Mouse (Mus musculus): ENCODE measurements around the gene Ly6g5b. TPM values are rescaled to one million over a fixed set of nuclear protein-coding genes. Genes with fewer than 3 reads are reported as not detected.

Ly6g5b gene
- total and polyA plus RNA-seq, 3 experiments, result 0.35 to 0.36 TPM; not detected in 1

- no peak for DNase-seq
- Histone ChIP-seq H3K27ac (no peak overlapping the region), H3K9ac (ENCODE audit: low read depth, low read length) (no peak overlapping the region), H3K4me1 (ENCODE audit: control insufficient read depth, insufficient read depth, low read length) (peaks cover 2% of the 10 kb centered on the region), H3K36me3 (ENCODE audit: control insufficient read depth, insufficient read depth, low read length) (no peaks in the 10 kb centered on the region), H3K79me2 (replicated peaks; ENCODE audit: control insufficient read depth, insufficient read depth, low read length) (no peaks in the 10 kb centered on the region), H3K4me3 (no peak overlapping the region), H3K27me3 (ENCODE audit: control insufficient read depth, insufficient read depth, low read length) (no peaks in the 10 kb centered on the region; the same call in 1 of the 2 replicates)
- WGBS, result 62% methylated on average over 17 of the region's 17 CpGs
- TF ChIP-seq CTCF (IDR thresholded peaks at IDR 0.05), result no peak
- no peak for TF ChIP-seq POLR2A (IDR thresholded peaks at IDR 0.05; ENCODE audit: insufficient read depth, low read depth, low read length)
- no peak for TF ChIP-seq EP300 (IDR thresholded peaks at IDR 0.05; ENCODE audit: insufficient read depth, low read depth, low read length)
- intact Hi-C loops (cut with DNase I), result no loop called here
Measured at GRCm38 (mm10) chr17:35068213-35068914, 46.9 kb downstream of the Ly6g5b start.

GRCm38 (mm10) chr17:35066084-35066483 lies 49.1 kb downstream of the Ly6g5b start, which contains the start of gene Mpig6b:
Mpig6b (minus strand) TSS chr17:35066184.
- TF ChIP-seq CTCF (IDR thresholded peaks at IDR 0.05) (no peak), POLR2A (IDR thresholded peaks at IDR 0.05; ENCODE audit: insufficient read depth, low read depth, low read length) (no peak), EP300 (IDR thresholded peaks at IDR 0.05; ENCODE audit: insufficient read depth, low read depth, low read length) (no peak)

GRCm38 (mm10) chr17:35064951-35065947 lies 50.0 kb downstream of the Ly6g5b start, which contains the start of gene Ly6g6c:
Ly6g6c (plus strand) TSS chr17:35065388.
- Histone ChIP-seq H3K27me3 (ENCODE audit: control insufficient read depth, insufficient read depth, low read length) (no peaks in the 10 kb centered on the region; the same call in 1 of the 2 replicates), H3K4me1 (ENCODE audit: control insufficient read depth, insufficient read depth, low read length) (peaks cover 2% of the 10 kb centered on the region), H3K9ac (ENCODE audit: low read depth, low read length) (peak within 1 kb of the TSS; percentile 36), H3K79me2 (replicated peaks; ENCODE audit: control insufficient read depth, insufficient read depth, low read length) (no peaks in the 10 kb centered on the region), H3K27ac (no peak within 1 kb of the TSS; the same call in 1 of the 2 replicates), H3K36me3 (ENCODE audit: control insufficient read depth, insufficient read depth, low read length) (no peaks in the 10 kb centered on the region), H3K4me3 (peak within 1 kb of the TSS; percentile 18; the same call in 1 of the 2 replicates)
- DNase-seq, result peak; percentile 58 to 68
- intact Hi-C loops (cut with DNase I), result no loop called here
- TF ChIP-seq POLR2A (IDR thresholded peaks at IDR 0.05; ENCODE audit: insufficient read depth, low read depth, low read length), result no peak
- TF ChIP-seq EP300 (IDR thresholded peaks at IDR 0.05; ENCODE audit: insufficient read depth, low read depth, low read length), result no peak
- TF ChIP-seq CTCF (IDR thresholded peaks at IDR 0.05), result no peak
- 9% methylated on average over 48 of the region's 48 CpGs for WGBS

More at GRCm38 (mm10) chr17:35066084-35066483, 49.1 kb downstream of the Ly6g5b start, which contains the start of gene Mpig6b:
- Histone ChIP-seq H3K79me2 (replicated peaks; ENCODE audit: control insufficient read depth, insufficient read depth, low read length) (no peaks in the 10 kb centered on the region), H3K4me3 (peak within 1 kb of the TSS; percentile 18; the same call in 1 of the 2 replicates), H3K9ac (ENCODE audit: low read depth, low read length) (peak within 1 kb of the TSS; percentile 36; the same call in 1 of the 2 replicates), H3K27me3 (ENCODE audit: control insufficient read depth, insufficient read depth, low read length) (no peaks in the 10 kb centered on the region; the same call in 1 of the 2 replicates), H3K4me1 (ENCODE audit: control insufficient read depth, insufficient read depth, low read length) (peaks cover 2% of the 10 kb centered on the region), H3K36me3 (ENCODE audit: control insufficient read depth, insufficient read depth, low read length) (no peaks in the 10 kb centered on the region), H3K27ac (no peak within 1 kb of the TSS)
- WGBS, result 71% methylated on average over 10 of the region's 10 CpGs
- intact Hi-C loops (cut with DNase I), result no loop called here
- no peak for DNase-seq

GRCm38 (mm10) chr17:35064378-35064877 lies 50.8 kb downstream of the Ly6g5b start:
- H3K79me2 ChIP-seq (replicated peaks; ENCODE audit: control insufficient read depth, insufficient read depth, low read length), result no peaks in the 10 kb centered on the region
- TF ChIP-seq POLR2A (IDR thresholded peaks at IDR 0.05; ENCODE audit: insufficient read depth, low read depth, low read length), result no peak
- TF ChIP-seq CTCF (IDR thresholded peaks at IDR 0.05), result no peak
- no peak for TF ChIP-seq EP300 (IDR thresholded peaks at IDR 0.05; ENCODE audit: insufficient read depth, low read depth, low read length)
- peak overlapping the region; percentile 3; the same call in 1 of the 2 replicates for H3K9ac ChIP-seq (ENCODE audit: low read depth, low read length)
- peaks cover 4% of the 10 kb centered on the region for H3K4me1 ChIP-seq (ENCODE audit: control insufficient read depth, insufficient read depth, low read length)
- H3K4me3 ChIP-seq, result no peak overlapping the region
- H3K36me3 ChIP-seq (ENCODE audit: control insufficient read depth, insufficient read depth, low read length), result no peaks in the 10 kb centered on the region
- intact Hi-C loops (cut with DNase I), result no loop called here
- no peak for DNase-seq
- 49% methylated on average over 10 of the region's 10 CpGs for WGBS
- no peak overlapping the region; the same call in 1 of the 2 replicates for H3K27ac ChIP-seq
- H3K27me3 ChIP-seq (ENCODE audit: control insufficient read depth, insufficient read depth, low read length), result no peaks in the 10 kb centered on the region; the same call in 1 of the 2 replicates

Other genes starting within 250 kb of the Ly6g5b start
Only the 30 nearest of the 42 such genes appear.
- gene Hspa1l, start 142.7 kb downstream of the Ly6g5b start, total RNA-seq (2021), result 10 to 100 TPM in 1 of 2 experiments, 1 to 10 TPM in 1; 8.3 to 10.9 TPM
- gene Hspa1l, start 142.7 kb downstream of the Ly6g5b start, polyA plus RNA-seq (2012; rRNA removed), result 3.6 and 6.6 TPM in 2 replicates
- gene Lsm2, start 133.6 kb downstream of the Ly6g5b start, total RNA-seq (2021), result 10 to 100 TPM; 17.3 to 21.3 TPM
- gene Lsm2, start 133.6 kb downstream of the Ly6g5b start, polyA plus RNA-seq (2012; rRNA removed), result 50.7 and 58.0 TPM in 2 replicates
- 10 to 100 TPM; 27.0 to 28.5 TPM for gene Vars, start 114.4 kb downstream of the Ly6g5b start, total RNA-seq (2021)
- 32.7 and 39.2 TPM in 2 replicates for gene Vars, start 114.4 kb downstream of the Ly6g5b start, polyA plus RNA-seq (2012; rRNA removed)
- gene Vwa7, start 98.8 kb downstream of the Ly6g5b start, total RNA-seq (2021), result 10 to 100 TPM; 10.0 to 10.9 TPM
- 7.5 and 10.2 TPM in 2 replicates for gene Vwa7, start 98.8 kb downstream of the Ly6g5b start, polyA plus RNA-seq (2012; rRNA removed)
- not detected for gene Sapcd1, start 87.4 kb downstream of the Ly6g5b start, total RNA-seq (2021)
- gene Sapcd1, start 87.4 kb downstream of the Ly6g5b start, polyA plus RNA-seq (2012; rRNA removed), result 0.20 and 0.67 TPM in 2 replicates
- under 1 TPM; 0.23 to 0.29 TPM for gene Msh5, start 68.7 kb downstream of the Ly6g5b start, total RNA-seq (2021)
- gene Msh5, start 68.7 kb downstream of the Ly6g5b start, polyA plus RNA-seq (2012; rRNA removed), result 1.00 and 1.2 TPM in 2 replicates
- 10 to 100 TPM; 32.5 to 33.1 TPM for gene Clic1, start 65.5 kb downstream of the Ly6g5b start, total RNA-seq (2021)
- gene Clic1, start 65.5 kb downstream of the Ly6g5b start, polyA plus RNA-seq (2012; rRNA removed), result 44.4 and 51.6 TPM in 2 replicates
- 10 to 100 TPM; 20.0 to 20.5 TPM for gene Ddah2, start 56.4 kb downstream of the Ly6g5b start, total RNA-seq (2021)
- 31.4 and 40.8 TPM in 2 replicates for gene Ddah2, start 56.4 kb downstream of the Ly6g5b start, polyA plus RNA-seq (2012; rRNA removed)
- gene Ly6g6c, start 50.0 kb downstream of the Ly6g5b start, total RNA-seq (2021), result under 1 TPM; 0.34 to 0.55 TPM
- 0.23 and 0.64 TPM in 2 replicates for gene Ly6g6c, start 50.0 kb downstream of the Ly6g5b start, polyA plus RNA-seq (2012; rRNA removed)
- gene Mpig6b, start 49.2 kb downstream of the Ly6g5b start, total RNA-seq (2021), result 1 to 10 TPM in 1 of 2 experiments, under 1 TPM in 1; 0.31 to 2.4 TPM
- 0.32 and 1.4 TPM in 2 replicates for gene Mpig6b, start 49.2 kb downstream of the Ly6g5b start, polyA plus RNA-seq (2012; rRNA removed)
- gene Ly6g6e, start 38.5 kb downstream of the Ly6g5b start, total RNA-seq (2021), result not detected
- 0.41 TPM in 1 of 2 replicates, not detected in the other for gene Ly6g6e, start 38.5 kb downstream of the Ly6g5b start, polyA plus RNA-seq (2012; rRNA removed)
- gene Ly6g6d, start 37.4 kb downstream of the Ly6g5b start, total RNA-seq (2021), result under 1 TPM in 1 of 2 experiments, not detected in 1; 0.61 TPM
- gene Ly6g6d, start 37.4 kb downstream of the Ly6g5b start, polyA plus RNA-seq (2012; rRNA removed), result 1.3 and 1.6 TPM in 2 replicates
- not detected for gene Ly6g6f, start 29.8 kb downstream of the Ly6g5b start, total RNA-seq (2021)
- gene Ly6g6f, start 29.8 kb downstream of the Ly6g5b start, polyA plus RNA-seq (2012; rRNA removed), result 0.27 TPM in 1 of 2 replicates, not detected in the other
- gene Abhd16a, start 26.2 kb downstream of the Ly6g5b start, total RNA-seq (2021), result 10 to 100 TPM; 53.2 to 62.5 TPM
- 95.7 and 98.2 TPM in 2 replicates for gene Abhd16a, start 26.2 kb downstream of the Ly6g5b start, polyA plus RNA-seq (2012; rRNA removed)
- gene Ly6g5c, start 7.1 kb downstream of the Ly6g5b start, total RNA-seq (2021), result not detected
- not detected in 2 replicates for gene Ly6g5c, start 7.1 kb downstream of the Ly6g5b start, polyA plus RNA-seq (2012; rRNA removed)
- 1 to 10 TPM; 6.8 to 8.5 TPM for gene Gpank1, start 6.0 kb upstream of the Ly6g5b start, total RNA-seq (2021)
- 9.5 TPM in 2 replicates for gene Gpank1, start 6.0 kb upstream of the Ly6g5b start, polyA plus RNA-seq (2012; rRNA removed)
- gene Csnk2b, start 6.6 kb upstream of the Ly6g5b start, total RNA-seq (2021), result 100 to 1,000 TPM; 149 to 170 TPM
- 297 and 301 TPM in 2 replicates for gene Csnk2b, start 6.6 kb upstream of the Ly6g5b start, polyA plus RNA-seq (2012; rRNA removed)
- 10 to 100 TPM; 30.2 to 31.3 TPM for gene D17H6S53E, start 10.9 kb upstream of the Ly6g5b start, total RNA-seq (2021)
- 7.7 and 11.8 TPM in 2 replicates for gene D17H6S53E, start 10.9 kb upstream of the Ly6g5b start, polyA plus RNA-seq (2012; rRNA removed)
- gene Apom, start 16.6 kb upstream of the Ly6g5b start, total RNA-seq (2021), result not detected
- not detected in 2 replicates for gene Apom, start 16.6 kb upstream of the Ly6g5b start, polyA plus RNA-seq (2012; rRNA removed)
- gene Bag6, start 19.8 kb upstream of the Ly6g5b start, total RNA-seq (2021), result 100 to 1,000 TPM; 216 to 252 TPM
- 140 and 150 TPM in 2 replicates for gene Bag6, start 19.8 kb upstream of the Ly6g5b start, polyA plus RNA-seq (2012; rRNA removed)
- 100 to 1,000 TPM; 132 to 139 TPM for gene Prrc2a, start 49.5 kb upstream of the Ly6g5b start, total RNA-seq (2021)
- 183 and 197 TPM in 2 replicates for gene Prrc2a, start 49.5 kb upstream of the Ly6g5b start, polyA plus RNA-seq (2012; rRNA removed)
- gene Aif1, start 60.6 kb upstream of the Ly6g5b start, total RNA-seq (2021), result 1 to 10 TPM; 2.9 to 3.9 TPM
- gene Aif1, start 60.6 kb upstream of the Ly6g5b start, polyA plus RNA-seq (2012; rRNA removed), result 1.5 and 2.0 TPM in 2 replicates
- 1 to 10 TPM; 4.1 to 4.5 TPM for gene Lst1, start 73.0 kb upstream of the Ly6g5b start, total RNA-seq (2021)
- 7.2 and 11.3 TPM in 2 replicates for gene Lst1, start 73.0 kb upstream of the Ly6g5b start, polyA plus RNA-seq (2012; rRNA removed)
- gene Ltb, start 79.0 kb upstream of the Ly6g5b start, total RNA-seq (2021), result 1 to 10 TPM; 1.3 TPM
- gene Ltb, start 79.0 kb upstream of the Ly6g5b start, polyA plus RNA-seq (2012; rRNA removed), result 2.0 and 5.2 TPM in 2 replicates
- gene Tnf, start 86.6 kb upstream of the Ly6g5b start, total RNA-seq (2021), result under 1 TPM in 1 of 2 experiments, not detected in 1; 0.34 TPM
- 0.38 and 0.80 TPM in 2 replicates for gene Tnf, start 86.6 kb upstream of the Ly6g5b start, polyA plus RNA-seq (2012; rRNA removed)
- under 1 TPM in 1 of 2 experiments, not detected in 1; 0.23 TPM for gene Lta, start 89.9 kb upstream of the Ly6g5b start, total RNA-seq (2021)
- 0.12 TPM in 1 of 2 replicates, not detected in the other for gene Lta, start 89.9 kb upstream of the Ly6g5b start, polyA plus RNA-seq (2012; rRNA removed)
- not detected for gene Gm16181, start 105.4 kb upstream of the Ly6g5b start, total RNA-seq (2021)
- 2.1 and 3.2 TPM in 2 replicates for gene Gm16181, start 105.4 kb upstream of the Ly6g5b start, polyA plus RNA-seq (2012; rRNA removed)
- 1 to 10 TPM; 3.0 to 3.2 TPM for gene Atp6v1g2, start 118.2 kb upstream of the Ly6g5b start, total RNA-seq (2021)
- gene Atp6v1g2, start 118.2 kb upstream of the Ly6g5b start, polyA plus RNA-seq (2012; rRNA removed), result 6.4 and 10.1 TPM in 2 replicates
- 1 to 10 TPM; 6.5 to 8.2 TPM for gene Nfkbil1, start 120.4 kb upstream of the Ly6g5b start, total RNA-seq (2021)
- gene Nfkbil1, start 120.4 kb upstream of the Ly6g5b start, polyA plus RNA-seq (2012; rRNA removed), result 3.9 and 5.0 TPM in 2 replicates
- 10 to 100 TPM; 82.3 to 83.4 TPM for gene Ddx39b, start 126.3 kb upstream of the Ly6g5b start, total RNA-seq (2021)
- gene Ddx39b, start 126.3 kb upstream of the Ly6g5b start, polyA plus RNA-seq (2012; rRNA removed), result 148 and 178 TPM in 2 replicates

Data from heart, adult 2 months (tissue).